Mouse (Mus musculus) kidney, adult 11 months (tissue): ENCODE results near the gene Qpctl.
"Not testable (repeated sequence)": the region's sequence is repeated elsewhere in the genome, so short reads cannot be mapped to it uniquely, and the experiment has no call there.

Source experiments
- DNase-seq: peaks from one replicate; pipeline ENCODE4 v3.0.0; 2022

The Qpctl gene

DNA sequence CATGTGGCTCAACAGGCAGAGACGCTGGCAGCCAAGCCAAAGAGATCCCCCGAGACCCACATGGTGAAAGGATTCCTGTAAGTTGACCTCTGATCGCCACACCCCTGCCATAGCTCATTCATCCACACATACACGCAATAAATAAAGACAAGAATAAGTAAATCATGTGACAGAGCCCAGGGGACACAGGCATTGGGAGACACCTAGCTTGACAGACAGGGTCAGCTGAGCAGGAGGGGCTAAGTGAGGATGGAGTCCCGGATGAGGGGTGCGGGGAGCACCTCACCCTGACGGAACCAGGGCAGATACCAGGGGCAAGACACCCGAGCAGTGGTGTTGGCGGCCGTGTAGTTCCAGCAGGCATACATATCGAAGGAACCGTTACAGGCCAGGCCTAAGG is 14.7 kb upstream of the Qpctl start:
- no peak for DNase-seq

DNA sequence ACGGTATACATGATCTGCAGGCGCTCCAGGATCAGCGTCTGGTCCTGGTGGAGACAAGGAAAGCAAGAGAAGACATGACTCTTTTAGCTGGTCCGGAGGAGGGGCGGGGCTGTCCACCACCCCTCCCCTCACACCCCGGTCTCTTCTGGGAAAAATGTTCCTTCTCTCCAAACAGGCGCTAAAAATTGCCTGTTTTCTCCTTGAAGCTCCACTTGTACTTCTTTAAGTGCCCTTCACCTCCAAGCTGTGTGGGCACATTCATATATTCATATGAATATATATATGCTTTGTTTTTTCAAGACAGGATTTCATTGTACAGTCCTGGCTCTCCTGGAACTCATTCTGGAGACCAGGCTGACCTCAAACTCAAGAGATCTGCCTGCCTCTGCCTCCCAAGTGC is 13.8 kb upstream of the Qpctl start:
- no peak for DNase-seq

DNA sequence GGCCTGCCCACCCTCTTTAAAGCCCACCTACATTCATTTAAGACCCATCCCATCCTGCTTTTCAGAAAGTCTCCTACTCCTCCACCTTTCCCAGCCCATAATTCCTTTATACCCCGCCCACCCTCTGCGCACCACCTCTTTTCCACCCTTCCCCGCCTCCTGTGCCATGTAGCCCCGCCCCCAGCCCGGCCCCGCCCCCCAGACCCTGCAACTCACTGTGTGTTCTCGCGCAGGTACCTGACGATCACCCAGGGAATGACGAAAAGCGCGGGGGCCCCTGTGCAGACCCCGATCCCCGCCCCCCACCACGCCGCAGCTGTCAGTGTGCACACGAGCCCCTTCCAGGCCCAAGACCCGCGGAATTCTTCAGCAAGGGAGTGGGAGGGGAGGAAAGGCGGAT is 11.0 kb upstream of the Qpctl start:
- no peak for DNase-seq

DNA sequence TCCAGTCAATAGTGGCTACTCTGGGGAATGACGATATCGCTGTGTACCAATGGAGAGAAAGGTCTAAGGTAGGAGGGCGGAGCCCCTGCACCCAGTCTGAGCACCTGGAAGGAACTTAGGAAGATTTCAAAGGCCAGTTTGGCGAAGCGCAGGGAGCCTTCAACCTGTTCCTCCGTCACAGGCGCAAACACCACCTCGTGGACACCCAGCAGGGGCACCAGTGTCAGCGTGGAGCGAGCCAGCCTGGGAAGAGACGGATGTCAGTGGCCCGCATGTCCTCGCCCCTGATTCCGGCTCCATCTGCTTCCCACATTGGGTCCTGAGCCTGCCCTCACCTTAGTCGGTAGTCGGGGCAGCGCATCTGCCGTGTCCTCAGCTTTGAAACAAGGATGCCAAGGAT is 10.3 kb upstream of the Qpctl start:
- DNase-seq, result no peak

DNA sequence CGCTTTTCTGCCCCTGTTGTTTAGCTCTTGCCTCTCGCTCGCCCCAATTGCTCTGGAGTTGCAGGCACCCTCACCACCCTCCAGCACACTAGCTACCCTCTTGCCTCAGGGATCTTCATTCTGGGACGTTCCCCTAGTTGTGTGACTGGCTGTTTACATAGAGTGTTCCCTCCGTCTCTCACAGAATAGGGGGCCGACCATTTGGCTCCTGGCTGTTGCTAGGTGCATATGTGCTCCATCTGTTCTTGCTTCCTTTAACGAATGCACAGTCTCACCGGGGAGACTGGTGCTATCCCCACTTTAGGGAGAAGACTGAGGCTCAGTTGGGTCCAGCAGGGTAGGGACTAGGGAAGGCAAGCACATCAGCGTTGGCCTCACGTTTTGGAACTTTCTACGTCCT is 9.5 kb upstream of the Qpctl start:
- no peak for DNase-seq

DNA sequence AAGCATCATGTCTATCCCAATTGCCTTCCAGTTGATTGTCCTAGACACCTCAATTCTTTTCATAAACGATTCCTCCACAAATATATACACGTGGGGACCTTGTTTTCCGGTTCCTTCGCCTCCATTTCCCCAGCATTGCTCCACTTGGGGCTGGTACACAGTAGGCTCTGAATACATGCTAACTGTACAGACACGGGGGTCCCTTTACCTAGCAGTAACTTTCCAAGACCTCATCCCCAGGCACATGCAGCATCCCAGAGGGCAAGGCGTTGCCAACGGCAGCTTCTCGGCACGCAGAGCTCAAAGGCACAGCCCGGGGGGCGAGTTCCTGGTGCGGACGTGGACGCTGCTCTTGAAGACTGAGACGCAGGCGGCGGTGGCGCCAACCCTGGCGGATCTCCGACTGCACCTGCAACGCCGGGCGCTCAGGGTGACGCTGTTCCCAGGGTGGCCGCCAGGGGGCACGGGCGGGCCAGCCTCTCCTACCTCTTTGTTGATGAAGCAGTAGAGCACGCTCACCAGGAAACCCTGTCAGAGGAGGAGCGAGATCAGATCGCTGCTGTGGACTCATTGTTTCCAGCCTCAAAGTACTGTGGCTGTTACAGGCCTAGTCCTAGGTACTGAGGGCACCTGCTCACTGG is 8.2 kb upstream of the Qpctl start:
- DNase-seq, result peak; percentile 86

DNA sequence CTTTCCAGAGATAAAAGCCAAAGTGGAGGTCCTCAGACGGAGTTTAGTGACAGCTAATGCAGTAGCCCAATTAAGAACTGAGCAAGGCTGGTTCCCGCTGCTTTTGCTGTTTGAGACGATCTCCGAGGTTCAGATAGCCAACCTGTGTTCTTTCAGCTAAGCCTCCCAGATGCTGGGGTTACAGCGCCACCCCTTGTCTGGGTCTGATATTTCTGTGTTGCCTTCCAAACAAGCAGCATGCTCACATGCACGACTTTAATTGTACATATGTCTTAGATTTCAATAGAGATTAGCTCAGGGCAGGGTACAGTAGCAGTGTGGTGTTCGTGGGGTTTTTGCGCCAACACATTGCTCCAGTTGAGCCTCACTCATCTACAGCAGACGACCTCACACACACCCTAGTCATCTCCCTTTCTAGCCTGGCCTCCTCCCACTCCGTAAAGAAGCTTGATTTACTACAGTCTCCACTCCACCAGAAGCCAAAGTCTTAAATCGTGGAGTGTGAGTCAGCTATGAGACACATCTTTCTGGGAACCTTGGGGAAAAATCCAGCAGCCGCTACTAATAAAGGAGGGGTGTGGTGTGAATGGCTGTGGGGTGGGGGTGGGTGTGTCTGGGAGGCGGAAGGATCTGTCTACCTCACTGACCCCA is 6.9 kb upstream of the Qpctl start:
- DNase-seq, result no peak

DNA sequence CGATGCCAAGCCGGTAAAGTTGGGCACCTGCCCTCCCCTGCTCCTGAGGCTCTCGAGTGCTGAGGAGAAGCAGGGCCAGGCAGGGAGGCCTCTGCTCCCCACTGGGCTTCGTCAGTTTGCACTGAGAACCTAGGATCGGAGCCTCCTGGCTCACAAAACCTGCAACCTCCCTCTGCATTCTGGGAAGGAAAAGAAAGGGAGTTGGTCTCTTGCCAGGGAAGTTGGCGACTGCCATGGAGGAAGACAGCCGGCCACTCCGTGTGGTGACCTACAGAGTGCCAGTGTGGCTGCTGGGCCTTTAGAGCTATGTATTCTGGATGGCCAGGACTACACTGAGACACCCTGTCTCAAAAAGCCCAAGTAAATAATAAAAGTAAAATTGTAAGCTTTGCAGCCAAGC is 5.7 kb upstream of the Qpctl start:
- no peak for DNase-seq

DNA sequence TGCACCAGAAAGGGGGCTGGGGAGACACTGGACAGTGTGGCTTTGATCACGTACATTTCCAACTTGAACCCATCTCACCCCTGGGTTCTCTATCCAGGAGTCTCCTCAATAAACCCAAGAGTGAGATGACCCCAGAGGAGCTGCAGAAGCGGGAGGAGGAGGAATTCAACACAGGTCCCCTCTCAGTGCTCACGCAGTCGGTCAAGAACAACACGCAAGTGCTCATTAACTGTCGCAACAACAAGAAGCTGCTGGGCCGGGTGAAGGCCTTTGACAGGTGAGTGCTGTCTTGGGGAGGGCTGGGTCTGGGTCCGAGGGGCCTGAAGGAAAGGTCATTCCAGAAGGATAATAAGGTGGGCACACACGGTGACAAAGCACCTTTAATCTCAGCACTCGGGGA is 2.0 kb upstream of the Qpctl start:
- DNase-seq, result not testable (repeated sequence)

DNA sequence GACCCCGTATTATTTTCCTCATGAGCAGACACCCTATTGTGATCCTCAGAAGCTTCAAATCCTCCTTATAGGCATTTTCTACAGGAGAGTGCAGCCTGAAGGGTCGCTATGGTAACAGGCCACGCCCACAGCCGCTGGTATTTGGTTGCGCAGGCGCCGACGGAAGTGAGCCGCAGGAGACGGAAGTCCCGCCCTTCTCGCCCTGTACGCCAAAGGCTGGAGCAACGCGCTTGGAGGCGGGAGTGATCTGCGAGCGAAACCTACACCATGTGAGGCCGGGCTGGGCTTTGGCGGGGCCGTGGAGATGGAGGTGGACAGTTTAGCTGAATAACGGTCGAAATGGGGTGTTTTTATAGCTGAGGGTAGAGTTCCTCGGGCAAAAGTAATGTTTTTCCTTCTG is 535 bp upstream of the Qpctl start, which contains the start of gene Snrpd2:
Gene Snrpd2, plus strand, starts transcription at position 97 of the 400 bp plus-strand sequence.
- peak; percentile 94 for DNase-seq

DNA sequence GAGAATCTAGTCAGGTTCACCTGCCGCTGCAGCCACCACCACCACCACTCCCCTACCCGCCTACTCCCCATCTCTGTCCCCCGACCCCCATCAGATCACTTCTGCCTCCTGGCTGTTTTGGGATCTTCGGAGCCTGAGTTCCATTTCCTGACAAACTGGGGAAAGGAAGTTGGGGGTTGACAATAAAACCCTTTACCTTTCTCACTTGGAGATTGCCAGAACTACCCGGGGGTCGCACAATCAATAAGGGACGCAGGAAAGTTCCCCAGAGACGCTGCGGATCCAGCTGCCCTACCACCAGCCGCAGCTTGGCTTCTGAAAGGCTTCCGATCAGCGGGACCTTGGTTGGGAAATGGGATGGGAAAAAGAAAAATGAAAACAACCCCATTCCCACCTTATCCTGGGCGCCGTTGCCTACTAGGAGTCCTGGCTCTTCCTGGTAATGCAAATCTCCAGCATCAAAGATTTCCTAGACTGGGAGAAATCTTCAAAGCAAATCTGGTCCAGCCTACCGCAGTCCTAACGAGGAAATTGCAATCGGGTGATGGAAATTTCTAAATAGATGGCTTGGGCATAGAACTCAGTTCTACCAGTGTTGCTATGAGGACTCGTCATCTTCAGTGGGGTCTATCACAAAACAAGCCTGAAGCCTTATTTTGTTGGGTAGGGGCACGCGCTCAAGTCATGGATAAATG is 764 bp downstream of the Qpctl start:
- no peak for DNase-seq

DNA sequence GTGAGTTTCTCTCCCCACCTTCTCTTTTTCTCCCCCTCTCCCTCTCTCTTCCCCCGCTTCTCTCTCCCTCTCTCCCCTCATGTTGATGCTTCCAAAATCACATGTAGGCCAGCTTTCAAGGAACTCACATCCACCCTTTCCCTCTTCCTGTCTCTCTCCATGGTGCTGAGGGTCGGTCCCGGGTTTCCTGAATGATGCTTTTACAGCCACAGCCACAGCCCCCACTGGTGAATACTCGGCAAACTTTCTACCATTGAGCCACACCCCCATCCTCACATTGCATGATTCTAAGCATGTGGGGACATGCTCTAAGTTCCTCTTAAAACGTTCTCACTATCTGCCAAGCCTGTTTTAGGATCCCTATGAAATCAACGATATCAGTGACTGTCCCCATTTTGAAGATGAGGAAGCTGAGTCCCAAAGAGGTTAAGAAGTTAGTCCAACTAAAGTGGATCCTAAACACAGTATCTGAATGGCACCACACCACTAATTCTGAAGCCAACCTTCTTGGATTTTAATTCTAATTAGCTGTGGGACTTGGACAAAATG is 1.5 kb downstream of the Qpctl start:
- no peak for DNase-seq

DNA sequence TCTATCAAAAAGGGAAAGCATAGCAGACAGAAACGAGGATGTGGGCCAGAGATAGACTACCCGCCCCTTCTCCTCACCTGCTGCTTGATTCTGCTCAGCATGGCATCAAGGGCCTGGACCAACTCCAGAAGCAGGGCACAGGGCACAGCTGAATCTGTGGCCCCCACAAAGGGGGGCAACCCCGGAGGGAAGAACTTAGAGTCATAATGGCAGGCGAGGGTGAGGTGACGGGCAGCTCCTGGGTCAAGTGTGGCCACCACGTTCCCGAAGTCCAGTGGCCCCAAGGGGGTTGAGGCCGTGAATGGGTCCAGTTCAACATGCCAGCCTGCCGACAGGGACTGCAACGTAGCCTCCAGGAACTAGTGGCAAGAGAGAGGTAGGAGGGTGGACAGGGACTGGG is 2.3 kb downstream of the Qpctl start:
- DNase-seq, result no peak

DNA sequence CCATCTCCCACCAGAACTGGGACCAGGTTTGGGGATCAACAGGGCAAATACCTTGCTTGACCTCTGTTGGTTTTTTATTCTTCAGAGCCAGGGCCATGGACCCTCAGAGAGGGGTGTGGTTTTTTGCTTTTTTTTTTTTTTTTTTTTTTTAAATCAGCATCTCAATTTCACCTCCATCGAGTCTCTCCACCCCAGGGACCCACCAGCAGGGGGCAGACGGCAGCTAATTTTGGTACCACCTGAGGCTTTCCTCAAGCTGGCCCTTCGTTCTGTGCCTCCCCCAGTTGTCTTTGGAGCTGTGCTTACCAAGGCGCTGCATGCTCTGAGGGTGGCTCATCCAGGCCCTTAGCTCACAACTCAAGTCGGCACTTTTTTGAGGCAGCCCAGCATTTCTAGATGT is 11.7 kb downstream of the Qpctl start:
- DNase-seq, result no peak

DNA sequence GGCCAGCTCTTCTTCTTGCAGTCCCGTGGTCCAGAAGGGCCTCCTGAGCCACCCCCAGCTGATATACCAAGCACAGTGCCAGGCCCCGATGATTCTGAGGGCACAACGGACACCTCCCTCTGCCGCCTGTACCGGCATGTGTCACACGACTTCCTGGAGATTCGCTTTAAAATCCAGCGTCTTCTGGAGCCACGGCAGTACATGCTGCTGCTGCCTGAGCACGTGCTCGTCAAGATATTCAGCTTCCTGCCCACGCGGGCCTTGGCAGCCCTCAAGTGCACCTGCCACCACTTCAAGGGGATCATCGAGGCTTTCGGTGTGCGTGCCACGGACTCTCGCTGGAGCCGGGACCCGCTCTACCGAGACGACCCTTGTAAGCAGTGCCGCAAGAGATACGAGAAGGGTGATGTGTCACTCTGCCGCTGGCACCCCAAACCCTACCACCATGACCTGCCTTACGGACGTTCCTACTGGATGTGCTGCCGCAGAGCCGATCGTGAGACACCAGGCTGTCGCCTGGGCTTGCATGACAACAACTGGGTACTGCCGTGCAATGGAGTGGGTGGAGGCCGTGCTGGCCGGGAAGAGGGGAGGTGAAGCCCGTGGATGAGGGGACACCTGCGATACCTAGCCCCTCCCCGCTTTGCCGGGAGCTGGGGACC is 12.3 kb downstream of the Qpctl start:
- DNase-seq, result no peak

DNA sequence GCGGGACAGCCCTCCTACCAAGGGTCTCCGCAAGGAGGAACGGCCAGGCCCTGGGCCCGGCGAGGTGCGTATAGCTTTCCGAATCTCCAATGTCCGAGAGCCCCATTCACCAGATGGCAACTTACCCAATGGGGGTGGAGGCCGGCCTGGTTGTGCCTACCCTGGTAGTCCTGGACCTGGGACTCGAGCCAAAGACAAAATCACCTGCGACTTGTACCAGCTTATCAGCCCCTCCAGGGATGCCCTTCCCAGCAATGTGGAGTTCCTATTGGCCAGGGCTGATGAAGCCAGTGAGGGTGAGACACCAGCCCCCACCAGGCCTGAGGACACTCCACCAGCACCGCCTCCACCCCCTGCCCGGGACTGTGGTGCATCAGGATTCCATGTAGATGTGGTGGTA is 12.9 kb downstream of the Qpctl start:
- DNase-seq, result no peak

DNA sequence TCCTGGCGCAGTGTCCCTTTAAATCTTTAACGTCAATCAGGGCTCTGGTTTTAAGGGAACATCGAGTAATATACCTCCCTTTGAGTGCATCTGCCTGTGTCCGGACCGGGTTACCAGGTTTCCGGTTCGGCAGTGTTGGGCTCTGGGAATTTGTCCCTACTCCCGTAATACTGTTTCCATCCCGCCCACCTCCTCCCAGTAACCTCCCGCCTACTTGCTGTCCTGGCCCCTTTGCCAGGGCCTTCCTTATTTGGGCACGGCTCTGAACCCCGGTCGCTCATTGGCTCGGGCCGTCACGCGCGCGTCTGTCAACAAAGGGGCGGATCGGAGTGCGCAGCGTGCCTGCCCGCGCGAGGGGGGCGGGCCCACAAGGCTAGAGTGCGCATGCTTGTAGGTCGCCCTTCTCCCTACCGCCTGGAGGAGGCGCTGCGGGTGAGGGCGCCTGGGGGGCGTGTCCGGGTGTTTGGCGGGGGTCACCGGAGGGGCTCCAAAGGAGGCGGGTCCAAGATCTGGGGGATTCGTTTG is 17.7 kb downstream of the Qpctl start:
- peak; percentile 99 for DNase-seq

DNA sequence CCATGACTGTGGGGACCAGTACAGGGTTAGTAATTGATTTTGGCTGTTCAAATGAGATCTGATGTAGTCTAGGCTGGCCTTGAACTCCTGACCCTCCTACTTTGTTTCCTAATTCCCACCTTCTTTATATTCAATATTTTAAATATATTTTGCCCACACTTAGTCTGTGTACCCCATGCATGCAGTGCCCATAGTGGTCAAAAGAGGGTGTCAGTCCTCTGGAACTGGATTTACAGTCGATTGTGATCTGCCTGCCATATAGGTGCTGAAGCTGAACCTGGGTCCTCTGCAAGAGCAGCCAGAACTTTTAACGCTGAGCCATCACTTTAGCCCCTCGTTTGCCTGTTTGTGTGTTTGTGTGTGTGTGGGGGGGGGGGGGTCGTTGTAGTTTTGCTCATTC is 18.4 kb downstream of the Qpctl start:
- DNase-seq, result no peak

DNA sequence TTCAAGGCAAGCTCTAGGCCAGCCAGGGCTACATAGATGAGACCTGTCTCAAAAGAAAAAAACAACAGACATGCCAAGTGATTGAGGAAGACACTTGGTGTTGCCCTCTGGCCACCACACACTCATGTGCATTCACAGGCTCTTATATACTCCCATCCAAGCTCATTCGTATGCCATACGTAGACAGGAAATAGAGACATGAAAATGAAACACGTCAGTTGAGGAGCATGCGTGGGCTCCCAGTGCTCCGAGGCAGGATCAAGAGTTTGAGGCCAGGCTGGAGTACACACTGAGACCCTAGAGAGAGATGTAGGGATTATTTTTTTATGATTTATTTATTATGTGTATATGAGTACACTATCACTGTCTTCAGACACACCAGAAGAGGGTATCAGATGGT is 19.7 kb downstream of the Qpctl start:
- DNase-seq, result no peak

DNA sequence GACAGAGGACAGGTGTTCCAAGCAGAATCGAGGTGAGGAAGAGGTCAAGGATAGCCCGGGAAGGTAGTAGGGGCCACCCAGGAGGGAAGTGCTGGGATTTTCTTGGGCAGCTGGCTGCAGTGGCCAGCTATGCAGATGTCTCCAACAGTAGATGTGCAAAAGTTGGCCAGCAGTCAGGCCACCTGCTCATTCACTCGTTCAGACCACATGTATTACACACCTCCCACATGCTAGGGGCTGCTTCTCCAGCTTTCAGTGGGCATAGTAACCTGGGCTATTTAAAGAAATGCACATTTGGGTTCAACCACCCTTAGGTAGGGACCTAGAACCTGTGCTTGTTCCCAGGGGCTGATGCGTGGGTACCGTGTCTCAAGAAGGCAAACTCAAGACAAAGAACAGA is 21.3 kb downstream of the Qpctl start:
- DNase-seq, result no peak

DNA sequence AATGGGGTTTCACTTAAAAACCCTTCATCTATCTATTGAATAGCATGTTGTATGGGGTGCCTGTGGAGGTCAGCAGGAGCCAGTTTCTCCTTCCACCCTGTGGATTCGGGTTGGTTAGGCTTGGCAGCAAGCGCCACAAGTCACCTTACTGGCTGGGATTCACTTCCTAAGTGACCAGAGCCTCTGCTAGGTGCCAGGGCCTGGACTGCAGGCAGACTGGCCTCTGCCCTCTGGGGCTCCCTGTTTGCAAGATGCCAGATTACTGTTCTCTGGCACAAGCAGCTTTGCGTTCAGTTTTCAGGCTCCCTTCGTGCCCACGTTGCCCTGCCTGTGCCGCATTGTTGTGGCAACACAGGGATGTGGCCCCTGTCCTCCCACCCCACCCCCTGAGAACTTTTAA is 24.4 kb downstream of the Qpctl start:
- peak; percentile 56 for DNase-seq

DNA sequence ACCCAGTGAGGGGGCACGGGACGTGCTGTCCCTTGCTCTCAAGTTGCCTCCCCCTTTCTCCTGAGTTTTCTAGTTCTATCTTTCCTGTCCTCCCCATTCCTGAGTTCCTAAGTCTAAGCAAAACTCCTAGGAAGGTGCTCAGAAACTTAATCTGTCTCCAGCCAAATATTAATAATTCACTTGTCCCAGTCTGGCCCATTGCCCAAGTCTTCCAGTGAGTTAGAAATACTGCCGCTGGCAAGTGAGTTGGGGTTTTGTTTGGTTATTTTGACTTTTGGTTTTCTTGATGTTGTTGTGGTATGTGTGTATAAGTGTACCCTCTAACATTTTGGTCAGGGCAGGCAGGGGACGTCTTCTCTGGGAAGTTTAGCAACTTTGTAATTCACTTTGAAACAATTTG is 27.4 kb downstream of the Qpctl start:
- peak; percentile 46 for DNase-seq
